Mouse (Mus musculus) MEL (cell line): Measurements from ENCODE around the gene Tdrd12. TPM values are rescaled to one million over a fixed set of nuclear protein-coding genes. Genes with fewer than 3 reads are reported as not detected.

ENCODE experiments used
- DNase-seq: peaks from one replicate; pipeline ENCODE4 v3.0.0; 2011; ENCODE audit warnings: low read depth, low spot score
- H3K27ac ChIP-seq: 2 replicates; pipeline ENCODE4 v1.5.1; 2012; ENCODE audit warnings: low read depth, mild to moderate bottlenecking, control low read depth, low read length, moderate library complexity; ENCODE audit not compliant: control insufficient read depth
- H3K27me3 ChIP-seq, 2 experiments: fragments of 150-350 bp in 1 of 2; sonication (generic) in 1 of 2; 2 replicates each; pipeline ENCODE4 v1.6.1; 2012; ENCODE audit warnings: low read length in 2 of 2, mild to moderate bottlenecking in 2 of 2, improper control_type of control experiment in 1 of 2, moderate library complexity in 1 of 2; ENCODE audit not compliant: insufficient read depth in 2 of 2, control insufficient read depth in 1 of 2
- H3K36me3 ChIP-seq, 2 experiments: 2 replicates each; pipeline ENCODE4 v1.6.1; 2012 to 2014; ENCODE audit warnings: low read length in 2 of 2, improper control_type of control experiment in 1 of 2, inconsistent platforms in 1 of 2, mild to moderate bottlenecking in 1 of 2; ENCODE audit not compliant: insufficient read depth in 2 of 2, control insufficient read depth in 1 of 2
- H3K4me1 ChIP-seq, 2 experiments: fragments of 150-350 bp in 1 of 2; sonication (generic) in 1 of 2; 2 replicates each; pipeline ENCODE4 v1.6.1; 2012; ENCODE audit warnings: low read length in 2 of 2, improper control_type of control experiment in 1 of 2, mild to moderate bottlenecking in 1 of 2; ENCODE audit not compliant: insufficient read depth in 2 of 2, control insufficient read depth in 1 of 2
- H3K4me3 ChIP-seq, 2 experiments: fragments of 150-350 bp in 1 of 2; sonication (generic) in 1 of 2; 2 replicates each; pipeline ENCODE4 v1.5.1; 2012; ENCODE audit warnings: low read depth in 2 of 2, low read length in 2 of 2, mild to moderate bottlenecking in 2 of 2, moderate library complexity in 2 of 2, control low read depth in 1 of 2, improper control_type of control experiment in 1 of 2; ENCODE audit not compliant: control insufficient read depth in 1 of 2, insufficient read depth in 1 of 2
- H3K79me2 ChIP-seq: 2 replicates; pipeline ENCODE4 v1.6.1; 2012; ENCODE audit warnings: mild to moderate bottlenecking, low read length, moderate library complexity; ENCODE audit not compliant: control insufficient read depth, poor library complexity, insufficient read depth
- H3K9ac ChIP-seq: 2 replicates; pipeline ENCODE4 v1.6.1; 2012; ENCODE audit warnings: low read depth, mild to moderate bottlenecking, control low read depth, low read length, moderate library complexity; ENCODE audit not compliant: control insufficient read depth, poor library complexity, severe bottlenecking
- H3K9me3 ChIP-seq: fragments of 150-350 bp; sonication (generic); replicated peaks from 2 replicates; pipeline ENCODE4 v1.6.1; 2012; ENCODE audit warnings: mild to moderate bottlenecking, low read length, improper control_type of control experiment, moderate library complexity; ENCODE audit not compliant: insufficient read depth
- CHD1 ChIP-seq: IDR thresholded peaks from 2 replicates; pipeline ENCODE4 v1.6.1; 2012; ENCODE audit warnings: low read depth, mild to moderate bottlenecking, inconsistent platforms, low read length, improper control_type of control experiment
- CHD2 ChIP-seq: IDR thresholded peaks from 2 replicates; pipeline ENCODE4 v1.6.1; 2011; ENCODE audit warnings: low read length, improper control_type of control experiment
- E2F4 ChIP-seq: IDR thresholded peaks from 2 replicates; pipeline ENCODE4 v1.6.1; 2011; ENCODE audit warnings: low read depth, low read length, improper control_type of control experiment, borderline replicate concordance
- ETS1 ChIP-seq: IDR thresholded peaks from 2 replicates; pipeline ENCODE4 v1.6.1; 2012; ENCODE audit warnings: low read depth, mild to moderate bottlenecking, inconsistent platforms, low read length, improper control_type of control experiment, moderate library complexity
- GABPA ChIP-seq: IDR thresholded peaks from 2 replicates; pipeline ENCODE4 v1.6.1; 2012; ENCODE audit warnings: low read depth, mild to moderate bottlenecking, inconsistent platforms, low read length, improper control_type of control experiment, moderate library complexity
- HCFC1 ChIP-seq: IDR thresholded peaks from 2 replicates; pipeline ENCODE4 v1.6.1; 2012; ENCODE audit warnings: low read depth, mild to moderate bottlenecking, inconsistent platforms, low read length, improper control_type of control experiment, moderate library complexity
- JUND ChIP-seq: IDR thresholded peaks from 2 replicates; pipeline ENCODE4 v1.6.1; 2011; ENCODE audit warnings: low read depth, mild to moderate bottlenecking, improper control_type of control experiment, low read length
- KAT2A ChIP-seq: conservative IDR thresholded peaks from 2 replicates; pipeline ENCODE4 v1.6.1; 2012; ENCODE audit warnings: low read depth, low read length, improper control_type of control experiment, inconsistent platforms
- MAFK ChIP-seq: IDR thresholded peaks from 2 replicates; pipeline ENCODE4 v1.6.1; 2011; ENCODE audit warnings: low read depth, mild to moderate bottlenecking, low read length, improper control_type of control experiment, borderline replicate concordance
- MAZ ChIP-seq: IDR thresholded peaks from 2 replicates; pipeline ENCODE4 v1.6.1; 2012; ENCODE audit warnings: low read depth, mild to moderate bottlenecking, inconsistent platforms, low read length, improper control_type of control experiment
- POLR2AphosphoS5 ChIP-seq: IDR thresholded peaks from 2 replicates; pipeline ENCODE4 v1.6.1; 2012; ENCODE audit warnings: low read depth, borderline replicate concordance, mild to moderate bottlenecking, inconsistent platforms, low read length, moderate library complexity, mixed read lengths
- RCOR1 ChIP-seq: IDR thresholded peaks from 2 replicates; pipeline ENCODE4 v1.6.1; 2012; ENCODE audit warnings: low read depth, mild to moderate bottlenecking, inconsistent platforms, low read length, improper control_type of control experiment
- SIN3A ChIP-seq: IDR thresholded peaks from 2 replicates; pipeline ENCODE4 v1.6.1; 2012; ENCODE audit warnings: low read length, improper control_type of control experiment, inconsistent platforms
- TAL1 ChIP-seq: IDR thresholded peaks from 2 replicates; pipeline ENCODE4 v1.6.1; 2012; ENCODE audit warnings: mild to moderate bottlenecking, inconsistent platforms, low read length, moderate library complexity, mixed read lengths
- TCF12 ChIP-seq: IDR thresholded peaks from 2 replicates; pipeline ENCODE4 v1.6.1; 2014; ENCODE audit warnings: low read depth, mild to moderate bottlenecking, inconsistent platforms, low read length, improper control_type of control experiment, moderate library complexity
- USF1 ChIP-seq: IDR thresholded peaks from 2 replicates; pipeline ENCODE4 v1.6.1; 2014; ENCODE audit warnings: low read depth, mild to moderate bottlenecking, inconsistent platforms, low read length, improper control_type of control experiment, moderate library complexity
- ZKSCAN1 ChIP-seq: IDR thresholded peaks from 2 replicates; pipeline ENCODE4 v1.6.1; 2012; ENCODE audit warnings: low read depth, mild to moderate bottlenecking, inconsistent platforms, low read length, improper control_type of control experiment, moderate library complexity
- ZNF384 ChIP-seq: IDR thresholded peaks from 2 replicates; pipeline ENCODE4 v1.6.1; 2012; ENCODE audit warnings: low read depth, mild to moderate bottlenecking, inconsistent platforms, low read length, improper control_type of control experiment
- polyA plus RNA-seq, 2 experiments: library from polyadenylated mRNA; stranded (reverse) in 1 of 2; unstranded in 1 of 2; fragments of >175 nt in 1 of 2; fragments of >200 nt in 1 of 2; gene quantifications; 2 replicates each; pipeline versions ENCODE4 v1.2.1 to v1.2.4; 2012; ENCODE audit warnings: low replicate concordance in 2 of 2, low read depth in 1 of 2; ENCODE audit not compliant: insufficient read length in 2 of 2, insufficient read depth in 1 of 2, missing spikeins in 1 of 2
- total RNA-seq: library from RNA; depleted of rRNA; stranded (reverse); fragments of 300-350 nt; gene quantifications from 2 replicates; pipeline ENCODE4 v1.2.3, GENCODE M21; 2012

The Tdrd12 gene
- total and polyA plus RNA-seq, 3 experiments: 0.25 to 0.50 TPM; not detected in 1

- H3K9ac ChIP-seq: no peak overlapping the region
- H3K9me3 ChIP-seq: no peaks in the 10 kb centered on the region
- no peak overlapping the region for H3K27ac ChIP-seq
- no peak for DNase-seq
- H3K4me1 ChIP-seq: no peaks in the 10 kb centered on the region
- no peaks in the 10 kb centered on the region for H3K36me3 ChIP-seq
- no peak for TF ChIP-seq ZKSCAN1
- TF ChIP-seq RCOR1: no peak
- TF ChIP-seq ZNF384: no peak
- no peak for TF ChIP-seq MAZ
- TF ChIP-seq SIN3A: no peak
- no peak for TF ChIP-seq CHD2
- TF ChIP-seq KAT2A: no peak
- no peak for TF ChIP-seq MAFK
- no peak for TF ChIP-seq CHD1
- TF ChIP-seq, all 39 proteins: peak for 0
- H3K79me2 ChIP-seq: no peaks in the 10 kb centered on the region
- no peak overlapping the region for H3K4me3 ChIP-seq
- no peaks in the 10 kb centered on the region for H3K27me3 ChIP-seq
Measured at GRCm38 (mm10) chr7:35465027-35465426, 72.5 kb downstream of the Tdrd12 start.

GRCm38 (mm10) chr7:35460971-35461370 lies 76.6 kb downstream of the Tdrd12 start:
- no peak for TF ChIP-seq USF1
- TF ChIP-seq E2F4: no peak
- no peak for TF ChIP-seq JUND
- no peak for TF ChIP-seq RCOR1
- no peak for TF ChIP-seq ETS1
- TF ChIP-seq CHD1: no peak
- no peak for TF ChIP-seq POLR2AphosphoS5
- no peak for TF ChIP-seq HCFC1
- no peak for TF ChIP-seq SIN3A
- no peak for TF ChIP-seq GABPA
- no peak for TF ChIP-seq ZNF384
- TF ChIP-seq TAL1: no peak
- no peak for TF ChIP-seq TCF12
- TF ChIP-seq, all 39 proteins: peak for 0
- no peak for DNase-seq
- no peaks in the 10 kb centered on the region; a peak in 2 of 4 replicates for H3K27me3 ChIP-seq

More at GRCm38 (mm10) chr7:35460971-35461370, 76.6 kb downstream of the Tdrd12 start:
- H3K4me1 ChIP-seq: no peaks in the 10 kb centered on the region
- H3K9me3 ChIP-seq: no peaks in the 10 kb centered on the region
- H3K36me3 ChIP-seq: no peaks in the 10 kb centered on the region
- no peaks in the 10 kb centered on the region for H3K79me2 ChIP-seq
- H3K27ac ChIP-seq: no peak overlapping the region
- H3K4me3 ChIP-seq: no peak overlapping the region
- no peak overlapping the region for H3K9ac ChIP-seq
